Mouse (Mus musculus): ENCODE measurements around the gene Rpl18. TPM values are rescaled to one million over a fixed set of nuclear protein-coding genes. Genes with fewer than 3 reads are reported as not detected.
A peak's percentile ranks its signal among the peaks of the same experiment; 100 is the strongest.

Gene Rpl18
- polyA plus RNA-seq, 1 experiment from 2014 or later = 1,005 TPM

GRCm38 (mm10) chr7:45695098-45695497, 20.2 kb upstream of the Rpl18 start:
- no peak for ATAC-seq (ENCODE audit: low read depth)
- Histone ChIP-seq H3K4me1 (replicated peaks; ENCODE audit: control insufficient read depth, insufficient read depth, low read length) (peaks cover 2% of the 10 kb centered on the region), H3K9ac (ENCODE audit: low read length) (no peak overlapping the region), H3K36me3 (ENCODE audit: control insufficient read depth, insufficient read depth, low read length) (no peaks in the 10 kb centered on the region), H3K4me3 (ENCODE audit: low read length) (no peak overlapping the region), H3K9me3 (ENCODE audit: control insufficient read depth, low read length) (no peaks in the 10 kb centered on the region), H3K27ac (ENCODE audit: low read length) (no peak overlapping the region), H3K4me2 (ENCODE audit: low read depth, low read length) (no peak overlapping the region), H3K27me3 (ENCODE audit: control insufficient read depth, insufficient read depth, low read depth, low read length) (peaks cover 18% of the 10 kb centered on the region)
- WGBS = 15% methylated on average over 6 of the region's 6 CpGs

GRCm38 (mm10) chr7:45697894-45698293, 17.4 kb upstream of the Rpl18 start:
- Histone ChIP-seq H3K4me3 (ENCODE audit: low read length) (no peak overlapping the region), H3K27me3 (ENCODE audit: control insufficient read depth, insufficient read depth, low read depth, low read length) (peaks cover 30% of the 10 kb centered on the region), H3K36me3 (ENCODE audit: control insufficient read depth, insufficient read depth, low read length) (no peaks in the 10 kb centered on the region), H3K9ac (ENCODE audit: low read length) (no peak overlapping the region), H3K4me1 (replicated peaks; ENCODE audit: control insufficient read depth, insufficient read depth, low read length) (peaks cover 10% of the 10 kb centered on the region), H3K4me2 (ENCODE audit: low read depth, low read length) (no peak overlapping the region), H3K27ac (ENCODE audit: low read length) (no peak overlapping the region), H3K9me3 (ENCODE audit: control insufficient read depth, low read length) (no peaks in the 10 kb centered on the region)
- ATAC-seq (ENCODE audit: low read depth) = no peak
- WGBS = 81% methylated on average over 5 of the region's 7 CpGs

- H3K36me3 ChIP-seq (ENCODE audit: control insufficient read depth, insufficient read depth, low read length) = no peaks in the 10 kb centered on the region
- H3K27me3 ChIP-seq (ENCODE audit: control insufficient read depth, insufficient read depth, low read depth, low read length) = peaks cover 30% of the 10 kb centered on the region
- 2% methylated on average over 36 of the region's 36 CpGs for WGBS
- H3K4me1 ChIP-seq (replicated peaks; ENCODE audit: control insufficient read depth, insufficient read depth, low read length) = peaks cover 21% of the 10 kb centered on the region
- H3K4me3 ChIP-seq (ENCODE audit: low read length) = peak within 1 kb of the TSS; percentile 42
- H3K4me2 ChIP-seq (ENCODE audit: low read depth, low read length) = peak within 1 kb of the TSS; percentile 60
- no peaks in the 10 kb centered on the region for H3K9me3 ChIP-seq (ENCODE audit: control insufficient read depth, low read length)
- no peak within 1 kb of the TSS for H3K27ac ChIP-seq (ENCODE audit: low read length)
- H3K9ac ChIP-seq (ENCODE audit: low read length) = peak within 1 kb of the TSS; percentile 43
- no peak for ATAC-seq (ENCODE audit: low read depth)
Observed at GRCm38 (mm10) chr7:45699523-45700141, 15.6 kb upstream of the Rpl18 start, which contains the start of gene Car11. Gene Car11 (plus strand): TSS chr7:45699843.

GRCm38 (mm10) chr7:45700301-45701015, 14.8 kb upstream of the Rpl18 start:
- Histone ChIP-seq H3K36me3 (ENCODE audit: control insufficient read depth, insufficient read depth, low read length) (no peaks in the 10 kb centered on the region), H3K4me1 (replicated peaks; ENCODE audit: control insufficient read depth, insufficient read depth, low read length) (peaks cover 23% of the 10 kb centered on the region), H3K9ac (ENCODE audit: low read length) (peak overlapping the region; percentile 43), H3K27ac (ENCODE audit: low read length) (no peak overlapping the region), H3K4me3 (ENCODE audit: low read length) (peak overlapping the region; percentile 42), H3K9me3 (ENCODE audit: control insufficient read depth, low read length) (no peaks in the 10 kb centered on the region), H3K27me3 (ENCODE audit: control insufficient read depth, insufficient read depth, low read depth, low read length) (peaks cover 30% of the 10 kb centered on the region), H3K4me2 (ENCODE audit: low read depth, low read length) (peak overlapping the region; percentile 60)
- WGBS = under 1% methylated on average over 20 of the region's 20 CpGs
- ATAC-seq (ENCODE audit: low read depth) = peak; percentile 12; the same call in 1 of the 2 replicates

GRCm38 (mm10) chr7:45701072-45701471, 14.2 kb upstream of the Rpl18 start:
- Histone ChIP-seq H3K4me1 (replicated peaks; ENCODE audit: control insufficient read depth, insufficient read depth, low read length) (peaks cover 29% of the 10 kb centered on the region), H3K4me3 (ENCODE audit: low read length) (peak overlapping the region; percentile 42; the same call in 1 of the 2 replicates), H3K9ac (ENCODE audit: low read length) (peak overlapping the region; percentile 33), H3K27me3 (ENCODE audit: control insufficient read depth, insufficient read depth, low read depth, low read length) (peaks cover 30% of the 10 kb centered on the region), H3K9me3 (ENCODE audit: control insufficient read depth, low read length) (no peaks in the 10 kb centered on the region), H3K36me3 (ENCODE audit: control insufficient read depth, insufficient read depth, low read length) (no peaks in the 10 kb centered on the region), H3K4me2 (ENCODE audit: low read depth, low read length) (peak overlapping the region; percentile 60), H3K27ac (ENCODE audit: low read length) (no peak overlapping the region)
- 33% methylated on average over 11 of the region's 11 CpGs for WGBS
- no peak for ATAC-seq (ENCODE audit: low read depth)

- ATAC-seq (ENCODE audit: low read depth) = no peak
- no peaks in the 10 kb centered on the region for H3K9me3 ChIP-seq (ENCODE audit: control insufficient read depth, low read length)
- H3K4me2 ChIP-seq (ENCODE audit: low read depth, low read length) = no peak overlapping the region
- H3K4me1 ChIP-seq (replicated peaks; ENCODE audit: control insufficient read depth, insufficient read depth, low read length) = peaks cover 33% of the 10 kb centered on the region
- peaks cover 30% of the 10 kb centered on the region for H3K27me3 ChIP-seq (ENCODE audit: control insufficient read depth, insufficient read depth, low read depth, low read length)
- no peak overlapping the region for H3K9ac ChIP-seq (ENCODE audit: low read length)
- no peaks in the 10 kb centered on the region for H3K36me3 ChIP-seq (ENCODE audit: control insufficient read depth, insufficient read depth, low read length)
- no peak overlapping the region for H3K27ac ChIP-seq (ENCODE audit: low read length)
- H3K4me3 ChIP-seq (ENCODE audit: low read length) = no peak overlapping the region
- whole genome bisulfite sequencing = 87% methylated on average over 11 of the region's 11 CpGs
Observed at GRCm38 (mm10) chr7:45701607-45702006, 13.7 kb upstream of the Rpl18 start.

GRCm38 (mm10) chr7:45702316-45702715, 12.9 kb upstream of the Rpl18 start:
- ATAC-seq (ENCODE audit: low read depth) = no peak
- H3K9me3 ChIP-seq (ENCODE audit: control insufficient read depth, low read length) = no peaks in the 10 kb centered on the region
- H3K4me3 ChIP-seq (ENCODE audit: low read length) = no peak overlapping the region
- WGBS = 93% methylated on average over 11 of the region's 11 CpGs
- H3K4me1 ChIP-seq (replicated peaks; ENCODE audit: control insufficient read depth, insufficient read depth, low read length) = peaks cover 37% of the 10 kb centered on the region
- H3K9ac ChIP-seq (ENCODE audit: low read length) = no peak overlapping the region
- no peaks in the 10 kb centered on the region for H3K36me3 ChIP-seq (ENCODE audit: control insufficient read depth, insufficient read depth, low read length)
- no peak overlapping the region for H3K27ac ChIP-seq (ENCODE audit: low read length)
- no peak overlapping the region for H3K4me2 ChIP-seq (ENCODE audit: low read depth, low read length)
- peaks cover 30% of the 10 kb centered on the region for H3K27me3 ChIP-seq (ENCODE audit: control insufficient read depth, insufficient read depth, low read depth, low read length)

GRCm38 (mm10) chr7:45702809-45703520, 12.3 kb upstream of the Rpl18 start:
- Histone ChIP-seq H3K9ac (ENCODE audit: low read length) (no peak overlapping the region), H3K4me3 (ENCODE audit: low read length) (no peak overlapping the region), H3K4me2 (ENCODE audit: low read depth, low read length) (no peak overlapping the region; the same call in 1 of the 2 replicates), H3K27ac (ENCODE audit: low read length) (no peak overlapping the region), H3K27me3 (ENCODE audit: control insufficient read depth, insufficient read depth, low read depth, low read length) (peaks cover 30% of the 10 kb centered on the region), H3K4me1 (replicated peaks; ENCODE audit: control insufficient read depth, insufficient read depth, low read length) (peaks cover 43% of the 10 kb centered on the region), H3K9me3 (ENCODE audit: control insufficient read depth, low read length) (no peaks in the 10 kb centered on the region), H3K36me3 (ENCODE audit: control insufficient read depth, insufficient read depth, low read length) (no peaks in the 10 kb centered on the region)
- WGBS = 85% methylated on average over 17 of the region's 17 CpGs
- ATAC-seq (ENCODE audit: low read depth) = no peak

GRCm38 (mm10) chr7:45703521-45704033, 11.7 kb upstream of the Rpl18 start:
- 35% methylated on average over 12 of the region's 12 CpGs for WGBS
- peak overlapping the region; percentile 60 for H3K9ac ChIP-seq (ENCODE audit: low read length)
- no peaks in the 10 kb centered on the region for H3K36me3 ChIP-seq (ENCODE audit: control insufficient read depth, insufficient read depth, low read length)
- H3K27ac ChIP-seq (ENCODE audit: low read length) = peak overlapping the region; percentile 79
- no peaks in the 10 kb centered on the region for H3K9me3 ChIP-seq (ENCODE audit: control insufficient read depth, low read length)
- peaks cover 50% of the 10 kb centered on the region for H3K4me1 ChIP-seq (replicated peaks; ENCODE audit: control insufficient read depth, insufficient read depth, low read length)
- H3K4me2 ChIP-seq (ENCODE audit: low read depth, low read length) = peak overlapping the region; percentile 97
- ATAC-seq (ENCODE audit: low read depth) = no peak
- H3K4me3 ChIP-seq (ENCODE audit: low read length) = peak overlapping the region; percentile 68
- peaks cover 25% of the 10 kb centered on the region for H3K27me3 ChIP-seq (ENCODE audit: control insufficient read depth, insufficient read depth, low read depth, low read length)
